Mouse (Mus musculus): ENCODE data around the gene Csdc2. TPM values are rescaled to one million over a fixed set of nuclear protein-coding genes. Genes with fewer than 3 reads are reported as not detected.

The Csdc2 gene
- total RNA-seq, 1 experiment = 1.2 TPM

- no peak for DNase-seq (ENCODE audit: low read depth, low spot score)
- H3K9me3 ChIP-seq (ENCODE audit: control insufficient read depth, insufficient read depth, low read depth, low read length) = no peaks in the 10 kb centered on the region
- no peak overlapping the region for H3K9ac ChIP-seq (ENCODE audit: insufficient read depth, low read depth, low read length, poor library complexity, severe bottlenecking)
- H3K36me3 ChIP-seq (ENCODE audit: control insufficient read depth, insufficient read depth, low read length, poor library complexity, severe bottlenecking) = no peaks in the 10 kb centered on the region
- no peak overlapping the region for H3K27ac ChIP-seq (ENCODE audit: insufficient read depth, low read depth, low read length, poor library complexity, severe bottlenecking)
- H3K4me3 ChIP-seq (ENCODE audit: insufficient read depth in 1 of 2, low read depth in 1 of 2, low read length in 2 of 2, poor library complexity in 1 of 2, severe bottlenecking in 1 of 2) = no peak overlapping the region
- TF ChIP-seq HCFC1 (IDR thresholded peaks at IDR 0.05; ENCODE audit: borderline replicate concordance, insufficient read depth, low read length) (no peak), ZC3H11A (IDR thresholded peaks at IDR 0.05; ENCODE audit: borderline replicate concordance, low read depth, low read length) (no peak), ZNF384 (IDR thresholded peaks at IDR 0.05; ENCODE audit: low read depth, low read length) (no peak), MAFK (IDR thresholded peaks at IDR 0.05; ENCODE audit: insufficient read depth, low read depth, low read length) (no peak), CHD2 (IDR thresholded peaks at IDR 0.05; ENCODE audit: low read depth, low read length) (no peak)
- in situ Hi-C loops (cut with MboI; ENCODE audit: low sequenced_read_pairs in 2 of 2, unreplicated experiment in 2 of 2) = no loop called here
- H3K4me1 ChIP-seq (ENCODE audit: control insufficient read depth in 2 of 2, insufficient read depth in 2 of 2, low read length in 2 of 2, poor library complexity in 1 of 2) = peaks cover 0 to 10% of the 10 kb centered on the region in 2 experiments; a peak in 1 of 4 replicates
These were observed 3.2 kb downstream of the Csdc2 start for GRCm38 (mm10) chr15:81939774-81940173.

- Histone ChIP-seq H3K4me1 (ENCODE audit: control insufficient read depth in 2 of 2, insufficient read depth in 2 of 2, low read length in 2 of 2, poor library complexity in 1 of 2) (peaks cover 0 to 10% of the 10 kb centered on the region in 2 experiments; a peak in 1 of 4 replicates), H3K9me3 (ENCODE audit: control insufficient read depth, insufficient read depth, low read depth, low read length) (no peaks in the 10 kb centered on the region), H3K36me3 (ENCODE audit: control insufficient read depth, insufficient read depth, low read length, poor library complexity, severe bottlenecking) (no peaks in the 10 kb centered on the region), H3K27ac (ENCODE audit: insufficient read depth, low read depth, low read length, poor library complexity, severe bottlenecking) (no peak overlapping the region), H3K9ac (ENCODE audit: insufficient read depth, low read depth, low read length, poor library complexity, severe bottlenecking) (no peak overlapping the region), H3K4me3 (ENCODE audit: insufficient read depth in 1 of 2, low read depth in 1 of 2, low read length in 2 of 2, poor library complexity in 1 of 2, severe bottlenecking in 1 of 2) (no peak overlapping the region)
- TF ChIP-seq MAFK (IDR thresholded peaks at IDR 0.05; ENCODE audit: insufficient read depth, low read depth, low read length) (no peak), HCFC1 (IDR thresholded peaks at IDR 0.05; ENCODE audit: borderline replicate concordance, insufficient read depth, low read length) (no peak), ZNF384 (IDR thresholded peaks at IDR 0.05; ENCODE audit: low read depth, low read length) (no peak)
- DNase-seq (ENCODE audit: low read depth, low spot score) = no peak
- in situ Hi-C loops (cut with MboI; ENCODE audit: low sequenced_read_pairs in 2 of 2, unreplicated experiment in 2 of 2) = no loop called here
These were observed 3.7 kb downstream of the Csdc2 start for GRCm38 (mm10) chr15:81940219-81940618.

- no peak for TF ChIP-seq HCFC1 (IDR thresholded peaks at IDR 0.05; ENCODE audit: borderline replicate concordance, insufficient read depth, low read length)
- TF ChIP-seq CHD2 (IDR thresholded peaks at IDR 0.05; ENCODE audit: low read depth, low read length) = no peak
- TF ChIP-seq ZNF384 (IDR thresholded peaks at IDR 0.05; ENCODE audit: low read depth, low read length) = no peak
- TF ChIP-seq ZC3H11A (IDR thresholded peaks at IDR 0.05; ENCODE audit: borderline replicate concordance, low read depth, low read length) = no peak
- no peak for TF ChIP-seq MAFK (IDR thresholded peaks at IDR 0.05; ENCODE audit: insufficient read depth, low read depth, low read length)
- no peak overlapping the region for H3K9ac ChIP-seq (ENCODE audit: insufficient read depth, low read depth, low read length, poor library complexity, severe bottlenecking)
- H3K27ac ChIP-seq (ENCODE audit: insufficient read depth, low read depth, low read length, poor library complexity, severe bottlenecking) = no peak overlapping the region
- H3K36me3 ChIP-seq (ENCODE audit: control insufficient read depth, insufficient read depth, low read length, poor library complexity, severe bottlenecking) = no peaks in the 10 kb centered on the region
- H3K4me3 ChIP-seq (ENCODE audit: insufficient read depth in 1 of 2, low read depth in 1 of 2, low read length in 2 of 2, poor library complexity in 1 of 2, severe bottlenecking in 1 of 2) = no peak overlapping the region
- no peaks in the 10 kb centered on the region for H3K9me3 ChIP-seq (ENCODE audit: control insufficient read depth, insufficient read depth, low read depth, low read length)
- DNase-seq (ENCODE audit: low read depth, low spot score) = no peak
- H3K4me1 ChIP-seq (ENCODE audit: control insufficient read depth in 2 of 2, insufficient read depth in 2 of 2, low read length in 2 of 2, poor library complexity in 1 of 2) = peaks cover 0 to 10% of the 10 kb centered on the region in 2 experiments; a peak in 1 of 4 replicates
- in situ Hi-C loops (cut with MboI; ENCODE audit: low sequenced_read_pairs in 2 of 2, unreplicated experiment in 2 of 2) = no loop called here
These were observed 4.5 kb downstream of the Csdc2 start for GRCm38 (mm10) chr15:81941010-81941409.

GRCm38 (mm10) chr15:81943176-81943749 is 6.7 kb downstream of the Csdc2 start:
- no peaks in the 10 kb centered on the region for H3K36me3 ChIP-seq (ENCODE audit: control insufficient read depth, insufficient read depth, low read length, poor library complexity, severe bottlenecking)
- no peaks in the 10 kb centered on the region for H3K9me3 ChIP-seq (ENCODE audit: control insufficient read depth, insufficient read depth, low read depth, low read length)
- H3K27ac ChIP-seq (ENCODE audit: insufficient read depth, low read depth, low read length, poor library complexity, severe bottlenecking) = no peak overlapping the region
- no peak overlapping the region for H3K9ac ChIP-seq (ENCODE audit: insufficient read depth, low read depth, low read length, poor library complexity, severe bottlenecking)
- no peak for TF ChIP-seq CHD2 (IDR thresholded peaks at IDR 0.05; ENCODE audit: low read depth, low read length)
- TF ChIP-seq MAFK (IDR thresholded peaks at IDR 0.05; ENCODE audit: insufficient read depth, low read depth, low read length) = no peak
- no peak for TF ChIP-seq HCFC1 (IDR thresholded peaks at IDR 0.05; ENCODE audit: borderline replicate concordance, insufficient read depth, low read length)
- TF ChIP-seq ZC3H11A (IDR thresholded peaks at IDR 0.05; ENCODE audit: borderline replicate concordance, low read depth, low read length) = no peak
- TF ChIP-seq ZNF384 (IDR thresholded peaks at IDR 0.05; ENCODE audit: low read depth, low read length) = no peak
- H3K4me1 ChIP-seq (ENCODE audit: control insufficient read depth in 2 of 2, insufficient read depth in 2 of 2, low read length in 2 of 2, poor library complexity in 1 of 2) = peaks cover 0 to 10% of the 10 kb centered on the region in 2 experiments; a peak in 1 of 4 replicates
- in situ Hi-C loops (cut with MboI; ENCODE audit: low sequenced_read_pairs in 2 of 2, unreplicated experiment in 2 of 2) = no loop called here
- DNase-seq (ENCODE audit: low read depth, low spot score) = no peak
- H3K4me3 ChIP-seq (ENCODE audit: insufficient read depth in 1 of 2, low read depth in 1 of 2, low read length in 2 of 2, poor library complexity in 1 of 2, severe bottlenecking in 1 of 2) = no peak overlapping the region
